Mouse (Mus musculus): Measurements from ENCODE around the gene Psmd7. TPM values are rescaled to one million over a fixed set of nuclear protein-coding genes. Genes with fewer than 3 reads are reported as not detected.
"Not testable (repeated sequence)": the region's sequence is repeated elsewhere in the genome, so short reads cannot be mapped to it uniquely, and the experiment has no call there.

The Psmd7 gene
- total and polyA plus RNA-seq, 3 experiments = 186 to 403 (median 205) TPM

DNA sequence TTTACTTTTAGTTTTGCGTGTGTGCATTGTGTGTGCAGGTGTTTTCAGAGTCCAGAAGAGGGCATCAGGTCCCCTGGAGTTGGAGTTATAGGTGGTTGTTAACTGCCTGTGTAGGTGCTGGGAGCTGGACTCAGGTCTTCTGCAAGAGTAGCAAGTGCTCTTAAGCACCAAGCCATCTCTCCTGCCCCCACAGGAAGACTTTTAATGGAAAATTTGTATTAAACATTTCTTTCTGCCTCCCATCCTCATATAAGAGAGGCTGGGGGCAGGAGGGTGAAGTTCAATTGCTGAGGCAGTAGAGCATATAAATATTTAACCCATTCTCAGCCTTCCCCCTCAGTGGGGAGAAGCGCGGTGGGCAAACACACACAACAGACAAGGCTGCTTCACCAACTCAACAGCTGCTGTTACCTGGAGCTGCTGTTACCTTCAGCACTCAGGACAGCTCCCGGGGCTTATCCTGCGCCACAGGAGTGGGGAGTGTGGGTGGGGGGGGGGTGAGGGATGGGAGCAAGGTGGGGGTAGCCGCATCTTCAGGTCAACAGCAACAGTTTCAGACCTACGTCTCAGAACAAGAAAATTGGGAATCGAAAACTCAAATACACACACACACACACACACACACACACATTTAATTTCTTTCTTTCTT is 40.4 kb upstream of the Psmd7 start:
- Histone ChIP-seq H3K4me1 (ENCODE audit: control insufficient read depth in 1 of 2, insufficient read depth in 2 of 2, low read length in 2 of 2) (no peaks in the 10 kb centered on the region), H3K36me3 (ENCODE audit: control insufficient read depth in 1 of 2, insufficient read depth in 2 of 2, low read length in 2 of 2) (no peaks in the 10 kb centered on the region), H3K27ac (ENCODE audit: control insufficient read depth, low read depth, low read length) (no peak overlapping the region), H3K4me3 (ENCODE audit: control insufficient read depth in 1 of 2, insufficient read depth in 1 of 2, low read depth in 2 of 2, low read length in 2 of 2) (no peak overlapping the region), H3K9ac (ENCODE audit: control insufficient read depth, low read depth, low read length, poor library complexity, severe bottlenecking) (no peak overlapping the region), H3K27me3 (ENCODE audit: control insufficient read depth in 1 of 2, insufficient read depth in 2 of 2, low read length in 2 of 2) (no peaks in the 10 kb centered on the region), H3K9me3 (replicated peaks; ENCODE audit: insufficient read depth, low read length) (no peaks in the 10 kb centered on the region), H3K79me2 (ENCODE audit: control insufficient read depth, insufficient read depth, low read length, poor library complexity) (no peaks in the 10 kb centered on the region)
- DNase-seq (ENCODE audit: low read depth, low spot score) = peak; percentile 15
- TF ChIP-seq MEF2A (IDR thresholded peaks at IDR 0.05; ENCODE audit: extremely low read depth, insufficient replicate concordance, low read depth, low read length, poor library complexity, severe bottlenecking) (no peak), HCFC1 (IDR thresholded peaks at IDR 0.05; ENCODE audit: low read depth, low read length) (no peak)

DNA sequence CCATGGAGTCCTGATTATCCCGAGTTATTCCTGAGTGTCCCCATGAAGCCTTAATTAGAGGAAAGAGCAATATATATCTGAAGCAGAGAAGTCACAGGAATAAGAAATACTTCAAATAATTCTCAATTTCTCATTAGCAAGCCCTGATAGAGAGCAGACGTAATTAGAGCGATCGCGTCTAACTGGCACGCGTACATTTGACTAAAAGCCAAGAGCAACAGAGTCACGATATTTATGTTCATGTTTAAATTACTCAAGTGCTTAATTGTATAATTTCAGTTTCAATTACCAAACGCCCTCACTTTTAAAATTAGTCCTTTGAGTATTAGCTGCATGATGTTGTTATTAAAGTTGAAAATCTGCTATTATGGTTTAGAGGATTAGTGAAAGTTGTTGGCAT is 39.6 kb upstream of the Psmd7 start:
- no peak overlapping the region for H3K9ac ChIP-seq (ENCODE audit: control insufficient read depth, low read depth, low read length, poor library complexity, severe bottlenecking)
- no peaks in the 10 kb centered on the region for H3K9me3 ChIP-seq (replicated peaks; ENCODE audit: insufficient read depth, low read length)
- no peaks in the 10 kb centered on the region for H3K4me1 ChIP-seq (ENCODE audit: control insufficient read depth in 1 of 2, insufficient read depth in 2 of 2, low read length in 2 of 2)
- no peak overlapping the region for H3K4me3 ChIP-seq (ENCODE audit: control insufficient read depth in 1 of 2, insufficient read depth in 1 of 2, low read depth in 2 of 2, low read length in 2 of 2)
- TF ChIP-seq ETS1 (IDR thresholded peaks at IDR 0.05; ENCODE audit: low read depth, low read length) = no peak
- no peak for TF ChIP-seq NELFE (IDR thresholded peaks at IDR 0.05; ENCODE audit: low read depth, low read length)
- TF ChIP-seq ZKSCAN1 (IDR thresholded peaks at IDR 0.05; ENCODE audit: low read depth, low read length) = no peak
- TF ChIP-seq MXI1 (IDR thresholded peaks at IDR 0.05; ENCODE audit: low read depth, low read length) = no peak
- no peak for TF ChIP-seq TCF12 (IDR thresholded peaks at IDR 0.05; ENCODE audit: low read depth, low read length)
- TF ChIP-seq BHLHE40 (IDR thresholded peaks at IDR 0.05; ENCODE audit: borderline replicate concordance, low read depth, low read length) = no peak
- TF ChIP-seq MAX (IDR thresholded peaks at IDR 0.05; ENCODE audit: low read length) = no peak
- H3K79me2 ChIP-seq (ENCODE audit: control insufficient read depth, insufficient read depth, low read length, poor library complexity) = no peaks in the 10 kb centered on the region
- H3K36me3 ChIP-seq (ENCODE audit: control insufficient read depth in 1 of 2, insufficient read depth in 2 of 2, low read length in 2 of 2) = no peaks in the 10 kb centered on the region
- no peaks in the 10 kb centered on the region for H3K27me3 ChIP-seq (ENCODE audit: control insufficient read depth in 1 of 2, insufficient read depth in 2 of 2, low read length in 2 of 2)
- DNase-seq (ENCODE audit: low read depth, low spot score) = no peak
- H3K27ac ChIP-seq (ENCODE audit: control insufficient read depth, low read depth, low read length) = no peak overlapping the region

DNA sequence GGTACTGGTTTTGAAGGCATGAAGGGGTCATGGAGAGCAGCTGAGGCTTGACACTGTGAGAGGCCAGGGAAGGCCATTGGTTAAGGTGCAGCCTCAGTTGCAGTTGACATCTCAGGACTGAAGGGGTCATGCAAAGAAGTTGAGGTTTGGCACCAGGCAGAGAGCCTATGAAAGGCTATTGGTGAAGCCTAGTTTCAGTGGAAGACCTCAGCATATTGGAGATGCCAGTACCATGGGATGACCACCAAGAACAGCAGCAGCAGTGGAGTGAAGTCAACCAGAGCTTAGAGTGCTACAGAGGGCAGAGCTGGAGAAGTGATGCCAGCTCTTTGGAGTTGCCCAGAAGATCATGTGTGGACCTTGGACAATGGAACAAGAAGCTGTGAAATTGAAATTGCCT is 36.0 kb upstream of the Psmd7 start:
- H3K27me3 ChIP-seq (ENCODE audit: control insufficient read depth in 1 of 2, insufficient read depth in 2 of 2, low read length in 2 of 2); H3K27ac ChIP-seq (ENCODE audit: control insufficient read depth, low read depth, low read length); H3K36me3 ChIP-seq (ENCODE audit: control insufficient read depth in 1 of 2, insufficient read depth in 2 of 2, low read length in 2 of 2); H3K79me2 ChIP-seq (ENCODE audit: control insufficient read depth, insufficient read depth, low read length, poor library complexity); H3K9ac ChIP-seq (ENCODE audit: control insufficient read depth, low read depth, low read length, poor library complexity, severe bottlenecking); H3K9me3 ChIP-seq (replicated peaks; ENCODE audit: insufficient read depth, low read length); DNase-seq (ENCODE audit: low read depth, low spot score); H3K4me1 ChIP-seq (ENCODE audit: control insufficient read depth in 1 of 2, insufficient read depth in 2 of 2, low read length in 2 of 2); H3K4me3 ChIP-seq (ENCODE audit: control insufficient read depth in 1 of 2, insufficient read depth in 1 of 2, low read depth in 2 of 2, low read length in 2 of 2): not testable (repeated sequence)
